Mouse (Mus musculus): ENCODE data around the gene Nedd4.

- TF ChIP-seq EP300 (IDR thresholded peaks at IDR 0.05; ENCODE audit: insufficient read depth, low read depth, low read length): no peak
- TF ChIP-seq POLR2A (IDR thresholded peaks at IDR 0.05; ENCODE audit: insufficient read depth, low read depth, low read length): no peak
Measured at GRCm38 (mm10) chr9:72787732-72788131, 125.6 kb downstream of the Nedd4 start.
